In the genomic region with DNA sequence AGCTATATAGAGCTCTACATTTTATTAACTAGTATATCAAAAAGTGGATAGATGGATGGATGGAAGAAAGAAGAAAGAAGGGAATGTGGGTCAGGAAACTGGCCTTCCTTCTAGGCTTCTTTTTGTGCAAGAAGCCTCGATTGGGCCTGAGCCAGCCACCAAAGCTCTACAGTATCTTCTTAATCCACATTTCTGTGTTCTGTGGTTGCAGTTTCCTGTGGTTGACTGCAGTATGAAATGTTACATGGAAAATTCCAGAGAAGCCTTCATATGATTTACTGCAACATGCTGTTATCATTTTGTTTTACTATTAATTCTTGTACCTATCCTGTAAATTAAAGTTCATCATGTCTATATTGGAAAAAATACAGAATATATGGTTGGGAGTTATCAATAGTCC, we compare ENCODE assay signal across 24 mouse cellular contexts.
DNase-seq lines count a peak whose midpoint lies in the region; ATAC-seq lines count a peak whose summit lies in the region.
"Had no signal": no experiment of that assay in that cellular context is flagged by ENCODE, and none has a peak within 500 bp of the region (broad histone marks: within the 10 kb centered on the region; RNA-seq: fewer than 3 reads in every experiment).

No protein-coding gene starts in this region.

- H3K27me3 ChIP-seq in kidney, embryonic 15.5 days: no peaks in the 10 kb centered on the region
- H3K27me3 ChIP-seq in midbrain, embryonic 14.5 days (ENCODE audit: control insufficient read depth, insufficient read depth, low read length): no peaks in the 10 kb centered on the region
- H3K27me3 ChIP-seq: embryonic facial prominence, embryonic 15.5 days; hindbrain, embryonic 13.5 days had no signal

- no peaks in the 10 kb centered on the region for H3K9me3 ChIP-seq in kidney, embryonic 15.5 days (replicated peaks)
- no peaks in the 10 kb centered on the region for H3K9me3 ChIP-seq in midbrain, embryonic 14.5 days (ENCODE audit: control insufficient read depth, low read length)
- H3K9me3 ChIP-seq: embryonic facial prominence, embryonic 15.5 days; hindbrain, embryonic 10.5 days; hindbrain, embryonic 13.5 days had no signal

- 69% methylated on average over 1 of the region's 1 CpGs for WGBS in kidney, embryonic 15.5 days
- WGBS in midbrain, embryonic 14.5 days: 75% methylated on average over 1 of the region's 1 CpGs

- no peak overlapping the region for H3K27ac ChIP-seq in kidney, embryonic 15.5 days
- no peak overlapping the region for H3K27ac ChIP-seq in midbrain, embryonic 14.5 days (replicated peaks; ENCODE audit: low read depth, low read length)
- H3K27ac ChIP-seq: embryonic facial prominence, embryonic 15.5 days; gastrocnemius, adult 2 months; hindbrain, embryonic 10.5 days; hindbrain, embryonic 13.5 days had no signal

- H3K36me3 ChIP-seq in kidney, embryonic 15.5 days: no peaks in the 10 kb centered on the region
- no peaks in the 10 kb centered on the region for H3K36me3 ChIP-seq in midbrain, embryonic 14.5 days (ENCODE audit: control insufficient read depth, insufficient read depth, low read length)
- H3K36me3 ChIP-seq: embryonic facial prominence, embryonic 15.5 days; hindbrain, embryonic 10.5 days; hindbrain, embryonic 13.5 days had no signal

- H3K9ac ChIP-seq in kidney, embryonic 15.5 days: no peak overlapping the region
- no peak overlapping the region for H3K9ac ChIP-seq in midbrain, embryonic 14.5 days (replicated peaks; ENCODE audit: low read length)
- H3K9ac ChIP-seq: embryonic facial prominence, embryonic 15.5 days; forebrain, postnatal 0 days; hindbrain, embryonic 13.5 days had no signal

- no peak for ATAC-seq in kidney, embryonic 15.5 days (replicated peaks; ENCODE audit: low FRiP score)
- peak; percentile 52; the same call in 1 of the 2 replicates for ATAC-seq in megakaryocyte progenitor cell, adult 5-6 weeks (replicated peaks; ENCODE audit: poor library complexity)
- no peak for ATAC-seq in midbrain, embryonic 14.5 days (ENCODE audit: low FRiP score, low TSS enrichment)
- ATAC-seq: forebrain, embryonic 14.5 days; forebrain, postnatal 0 days; hindbrain, embryonic 16.5 days; Patski had no signal

- DNase-seq in kidney, postnatal 10 days: peak; percentile 27
- DNase-seq in 3T3-L1 (ENCODE audit: low read depth, low spot score) (peak; percentile 63), NIH3T3 (ENCODE audit: low read depth) (peak; percentile 30)
- no peak for DNase-seq in layer of hippocampus, postnatal 25 days (ENCODE audit: extremely low spot score in 1 of 2, low spot score in 1 of 2)
- DNase-seq in midbrain, embryonic 14.5 days: no peak
- DNase-seq: adrenal gland, postnatal 10 days; adrenal gland, postnatal 36 days; cerebellum, adult 2 months; cerebellum, adult 9-11 months; cerebellum, postnatal 25 days; embryo, embryonic 11 days; forebrain, postnatal 0 days; gastrocnemius, adult 2 months; gastrocnemius, postnatal 14 days; heart, adult 11 months had no signal

- H3K4me2 ChIP-seq in kidney, embryonic 15.5 days: no peak overlapping the region
- H3K4me2 ChIP-seq in midbrain, embryonic 14.5 days (ENCODE audit: low read length): no peak overlapping the region
- H3K4me2 ChIP-seq: embryonic facial prominence, embryonic 15.5 days; heart, embryonic 11.5 days; hindbrain, embryonic 13.5 days had no signal

- no peak overlapping the region for H3K4me3 ChIP-seq in kidney, embryonic 15.5 days (replicated peaks)
- H3K4me3 ChIP-seq in midbrain, embryonic 14.5 days (replicated peaks; ENCODE audit: low read depth, low read length): no peak overlapping the region
- H3K4me3 ChIP-seq: embryonic facial prominence, embryonic 15.5 days; gastrocnemius, adult 2 months; hindbrain, embryonic 10.5 days; hindbrain, embryonic 13.5 days had no signal

- no peaks in the 10 kb centered on the region for H3K4me1 ChIP-seq in kidney, embryonic 15.5 days
- H3K4me1 ChIP-seq in midbrain, embryonic 14.5 days (ENCODE audit: control insufficient read depth, insufficient read depth, low read length): no peaks in the 10 kb centered on the region
- H3K4me1 ChIP-seq: embryonic facial prominence, embryonic 15.5 days; hindbrain, embryonic 10.5 days; hindbrain, embryonic 13.5 days had no signal

Comparison
In these comparisons a context has a peak if more than half of its experiments do, and no peak if none do; other contexts are left out.
1. DNase-seq: peak in kidney, postnatal 10 days (single experiment), 3T3-L1 (single experiment) and NIH3T3 (single experiment); none in layer of hippocampus, postnatal 25 days (0 of 2) and midbrain, embryonic 14.5 days (single experiment).